Mouse (Mus musculus): Measurements from ENCODE around the gene Kirrel.

- TF ChIP-seq CTCF (conservative IDR thresholded peaks at IDR 0.05; ENCODE audit: insufficient read depth, insufficient read length, low read depth, low read length) (no peak), POLR2A (IDR thresholded peaks at IDR 0.05; ENCODE audit: low read depth, low read length) (no peak)
These were observed 23.2 kb downstream of the Kirrel start for GRCm38 (mm10) chr3:87151294-87151826.

Data from kidney, adult 2 months (tissue).